Mouse (Mus musculus): ENCODE data around the gene Brf1. TPM values are rescaled to one million over a fixed set of nuclear protein-coding genes. Genes with fewer than 3 reads are reported as not detected.

Brf1 gene
- polyA plus RNA-seq, 2 experiments from 2014 or later, result 24.7 to 25.0 TPM

Other genes with a start within 250 kb of the Brf1 start
- gene Pld4, start 240.0 kb downstream of the Brf1 start, polyA plus RNA-seq (2017; shearing (Covaris generic)), result 1 to 10 TPM in 1 of 2 experiments, under 1 TPM in 1; 0.50 to 4.7 TPM
- gene Ahnak2, start 198.0 kb downstream of the Brf1 start, polyA plus RNA-seq (2017; shearing (Covaris generic)), result not detected
- gene Clba1, start 191.8 kb downstream of the Brf1 start, polyA plus RNA-seq (2017; shearing (Covaris generic)), result under 1 TPM in 1 of 2 experiments, not detected in 1; 0.24 TPM
- 10 to 100 TPM; 63.6 to 87.5 TPM for gene Cdca4, start 171.3 kb downstream of the Brf1 start, polyA plus RNA-seq (2017; shearing (Covaris generic))
- 10 to 100 TPM; 65.9 to 77.3 TPM for gene Gpr132, start 132.5 kb downstream of the Brf1 start, polyA plus RNA-seq (2017; shearing (Covaris generic))
- gene Jag2, start 70.9 kb downstream of the Brf1 start, polyA plus RNA-seq (2017; shearing (Covaris generic)), result under 1 TPM in 1 of 2 experiments, not detected in 1; 0.74 TPM
- 10 to 100 TPM; 39.0 to 46.2 TPM for gene Nudt14, start 58.6 kb downstream of the Brf1 start, polyA plus RNA-seq (2017; shearing (Covaris generic))
- 1 to 10 TPM; 8.3 to 8.9 TPM for gene Btbd6, start 24.2 kb downstream of the Brf1 start, polyA plus RNA-seq (2017; shearing (Covaris generic))
- gene Pacs2, start 13.8 kb upstream of the Brf1 start, polyA plus RNA-seq (2017; shearing (Covaris generic)), result 1 to 10 TPM; 5.4 to 6.6 TPM
- gene Tex22, start 73.8 kb upstream of the Brf1 start, polyA plus RNA-seq (2017; shearing (Covaris generic)), result under 1 TPM in 1 of 2 experiments, not detected in 1; 0.29 TPM
- 10 to 100 TPM; 12.9 to 16.0 TPM for gene Mta1, start 97.6 kb upstream of the Brf1 start, polyA plus RNA-seq (2017; shearing (Covaris generic))
- 1 to 10 TPM; 4.5 to 5.6 TPM for gene Crip2, start 139.5 kb upstream of the Brf1 start, polyA plus RNA-seq (2017; shearing (Covaris generic))
- gene Crip1, start 145.6 kb upstream of the Brf1 start, polyA plus RNA-seq (2017; shearing (Covaris generic)), result 1,000 to 10,000 TPM; 1,240 to 2,098 TPM
- 1 to 10 TPM; 3.5 to 5.0 TPM for gene Tedc1, start 155.7 kb upstream of the Brf1 start, polyA plus RNA-seq (2017; shearing (Covaris generic))
- gene Tmem121, start 185.2 kb upstream of the Brf1 start, polyA plus RNA-seq (2017; shearing (Covaris generic)), result not detected